Mouse (Mus musculus): ENCODE data around the gene Nckipsd. TPM values are rescaled to one million over a fixed set of nuclear protein-coding genes. Genes with fewer than 3 reads are reported as not detected.

Gene Nckipsd
- total RNA-seq, 2 experiments from 2014 or later, result 6.9 to 9.5 TPM

GRCm38 (mm10) chr9:108848419-108848818 is 40.3 kb downstream of the Nckipsd start:
- DNase-seq, result no peak

GRCm38 (mm10) chr9:108852976-108853375 is 44.8 kb downstream of the Nckipsd start, which contains the start of gene Slc26a6:
Slc26a6 (plus strand) TSS chr9:108853283.
- peak; percentile 44 for DNase-seq

- peak; percentile 94 for DNase-seq
Measured at GRCm38 (mm10) chr9:108853635-108854240, 45.6 kb downstream of the Nckipsd start.

- DNase-seq, result peak; percentile 94
Measured at GRCm38 (mm10) chr9:108854241-108854696, 46.1 kb downstream of the Nckipsd start.

- DNase-seq, result no peak
Measured at GRCm38 (mm10) chr9:108855335-108855734, 47.2 kb downstream of the Nckipsd start.

- no peak for DNase-seq
Measured at GRCm38 (mm10) chr9:108858792-108859527, 50.8 kb downstream of the Nckipsd start.

Small RNA genes lying within 50 kb of the gene (microRNA-seq; reads per million reads assigned to microRNA genes)
- not detected for gene Gm23156

Other genes starting within 250 kb of the Nckipsd start
- 10 to 100 TPM; 80.6 to 83.7 TPM for gene Impdh2, start 248.1 kb upstream of the Nckipsd start, total RNA-seq (2021)
- gene Ndufaf3, start 240.9 kb upstream of the Nckipsd start, total RNA-seq (2021), result 10 to 100 TPM; 64.1 to 68.2 TPM
- gene Dalrd3, start 238.5 kb upstream of the Nckipsd start, total RNA-seq (2021), result 10 to 100 TPM; 42.3 to 51.9 TPM
- 100 to 1,000 TPM in 1 of 2 experiments, 10 to 100 TPM in 1; 93.8 to 126 TPM for gene Wdr6, start 229.6 kb upstream of the Nckipsd start, total RNA-seq (2021)
- gene P4htm, start 210.7 kb upstream of the Nckipsd start, total RNA-seq (2021), result 1 to 10 TPM; 6.1 to 9.6 TPM
- 10 to 100 TPM; 56.1 to 59.9 TPM for gene Arih2, start 159.0 kb upstream of the Nckipsd start, total RNA-seq (2021)
- gene Slc25a20, start 146.3 kb upstream of the Nckipsd start, total RNA-seq (2021), result 100 to 1,000 TPM; 405 to 421 TPM
- gene Prkar2a, start 119.1 kb upstream of the Nckipsd start, total RNA-seq (2021), result 10 to 100 TPM; 31.3 to 45.1 TPM
- 10 to 100 TPM; 74.2 to 82.0 TPM for gene Ip6k2, start 24.6 kb upstream of the Nckipsd start, total RNA-seq (2021)
- gene Celsr3, start 18.0 kb downstream of the Nckipsd start, total RNA-seq (2021), result 1 to 10 TPM; 3.3 to 4.9 TPM
- 10 to 100 TPM in 1 of 2 experiments, 1 to 10 TPM in 1; 9.8 to 13.8 TPM for gene Slc26a6, start 44.9 kb downstream of the Nckipsd start, total RNA-seq (2021)
- gene Tmem89, start 106.3 kb downstream of the Nckipsd start, total RNA-seq (2021), result not detected
- gene Uqcrc1, start 128.3 kb downstream of the Nckipsd start, total RNA-seq (2021), result 1,000 to 10,000 TPM; 1,423 to 1,562 TPM
- gene Col7a1, start 145.2 kb downstream of the Nckipsd start, total RNA-seq (2021), result 1 to 10 TPM; 3.7 TPM
- under 1 TPM; 0.33 to 0.39 TPM for gene Ucn2, start 177.6 kb downstream of the Nckipsd start, total RNA-seq (2021)
- 1 to 10 TPM; 3.2 to 8.1 TPM for gene Pfkfb4, start 183.4 kb downstream of the Nckipsd start, total RNA-seq (2021)
- gene Shisa5, start 230.2 kb downstream of the Nckipsd start, total RNA-seq (2021), result 100 to 1,000 TPM; 107 to 113 TPM

Data from adrenal gland, postnatal 10 days (tissue).